Mouse (Mus musculus): ENCODE results near the gene Cacna1e.

Cacna1e gene

GRCm38 (mm10) chr1:154784862-154785261 lies 99.4 kb downstream of the Cacna1e start:
- DNase-seq (ENCODE audit: low read depth, low spot score): no peak

GRCm38 (mm10) chr1:154783521-154783920 lies 100.8 kb downstream of the Cacna1e start:
- DNase-seq (ENCODE audit: low read depth, low spot score): no peak

- no peak for DNase-seq (ENCODE audit: low read depth, low spot score)
Observed at GRCm38 (mm10) chr1:154779908-154780514, 104.3 kb downstream of the Cacna1e start.

- no peak for DNase-seq (ENCODE audit: low read depth, low spot score)
Observed at GRCm38 (mm10) chr1:154776344-154776743, 108.0 kb downstream of the Cacna1e start.

- DNase-seq (ENCODE audit: low read depth, low spot score): no peak
Observed at GRCm38 (mm10) chr1:154774468-154774867, 109.8 kb downstream of the Cacna1e start.

GRCm38 (mm10) chr1:154771111-154771510 lies 113.2 kb downstream of the Cacna1e start:
- DNase-seq (ENCODE audit: low read depth, low spot score): no peak

GRCm38 (mm10) chr1:154770542-154770941 lies 113.8 kb downstream of the Cacna1e start:
- DNase-seq (ENCODE audit: low read depth, low spot score): no peak

- no peak for DNase-seq (ENCODE audit: low read depth, low spot score)
Observed at GRCm38 (mm10) chr1:154763132-154763531, 121.2 kb downstream of the Cacna1e start.

- no peak for DNase-seq (ENCODE audit: low read depth, low spot score)
Observed at GRCm38 (mm10) chr1:154752081-154752480, 132.2 kb downstream of the Cacna1e start.

- no peak for DNase-seq (ENCODE audit: low read depth, low spot score)
Observed at GRCm38 (mm10) chr1:154748531-154748930, 135.8 kb downstream of the Cacna1e start.

- no peak for DNase-seq (ENCODE audit: low read depth, low spot score)
Observed at GRCm38 (mm10) chr1:154745241-154745640, 139.1 kb downstream of the Cacna1e start.

GRCm38 (mm10) chr1:154730411-154730961 lies 153.8 kb downstream of the Cacna1e start:
- DNase-seq (ENCODE audit: low read depth, low spot score): no peak

- DNase-seq (ENCODE audit: low read depth, low spot score): peak; percentile 54
Observed at GRCm38 (mm10) chr1:154729269-154729980, 154.9 kb downstream of the Cacna1e start.

- no peak for DNase-seq (ENCODE audit: low read depth, low spot score)
Observed at GRCm38 (mm10) chr1:154728682-154729081, 155.6 kb downstream of the Cacna1e start.

GRCm38 (mm10) chr1:154727696-154728095 lies 156.6 kb downstream of the Cacna1e start:
- no peak for DNase-seq (ENCODE audit: low read depth, low spot score)

GRCm38 (mm10) chr1:154726361-154727161 lies 157.7 kb downstream of the Cacna1e start:
- DNase-seq (ENCODE audit: low read depth, low spot score): peak; percentile 1

GRCm38 (mm10) chr1:154725356-154726320 lies 158.7 kb downstream of the Cacna1e start:
- no peak for DNase-seq (ENCODE audit: low read depth, low spot score)

- DNase-seq (ENCODE audit: low read depth, low spot score): no peak
Observed at GRCm38 (mm10) chr1:154723537-154724286, 160.6 kb downstream of the Cacna1e start.

GRCm38 (mm10) chr1:154723078-154723477 lies 161.2 kb downstream of the Cacna1e start:
- no peak for DNase-seq (ENCODE audit: low read depth, low spot score)

GRCm38 (mm10) chr1:154715596-154715995 lies 168.7 kb downstream of the Cacna1e start:
- no peak for DNase-seq (ENCODE audit: low read depth, low spot score)
